Mouse (Mus musculus): Measurements from ENCODE around the gene Tbc1d4. TPM values are rescaled to one million over a fixed set of nuclear protein-coding genes. Genes with fewer than 3 reads are reported as not detected.

Gene Tbc1d4
- polyA plus RNA-seq, 1 experiment from 2014 or later: 25.5 TPM

Other genes starting within 250 kb of the Tbc1d4 start
- 65.4 and 71.8 TPM in 2 replicates for gene Commd6, start 31.5 kb upstream of the Tbc1d4 start, polyA plus RNA-seq (2015; fragmentation: Nextera tagmentation; extraction: Ambion mirVana)
- 76.9 and 78.9 TPM in 2 replicates for gene Uchl3, start 44.8 kb upstream of the Tbc1d4 start, polyA plus RNA-seq (2015; fragmentation: Nextera tagmentation; extraction: Ambion mirVana)
- gene Gm9922, start 120.6 kb upstream of the Tbc1d4 start, polyA plus RNA-seq (2015; fragmentation: Nextera tagmentation; extraction: Ambion mirVana): 3.0 and 4.3 TPM in 2 replicates
- 230 and 261 TPM in 2 replicates for gene Lmo7, start 120.8 kb upstream of the Tbc1d4 start, polyA plus RNA-seq (2015; fragmentation: Nextera tagmentation; extraction: Ambion mirVana)